Mouse (Mus musculus) adrenal gland, adult 18-20 months (tissue): ENCODE measurements around the gene Kcne2. TPM values are rescaled to one million over a fixed set of nuclear protein-coding genes. Genes with fewer than 3 reads are reported as not detected.

Experiments used
- DNase-seq, 2 experiments: peaks; one replicate each; pipeline ENCODE4 v3.0.0; 2021 to 2022; ENCODE audit warnings: low spot score in 2 of 2
- long read RNA-seq, 2 experiments: library from polyadenylated mRNA; stranded (forward); transcript quantifications; one replicate each; pipeline ENCODE4 v2.0.0; 2021
- total RNA-seq, 2 experiments: library from RNA; stranded (reverse); gene quantifications; 1 replicate in 1 of 2; 2 replicates in 1 of 2; pipeline ENCODE4 v1.2.3; 2021

Kcne2 gene
- not detected for total RNA-seq
- long read RNA-seq, experiment 1, result 0 reads
- long read RNA-seq, experiment 2, result 0 reads

DNA sequence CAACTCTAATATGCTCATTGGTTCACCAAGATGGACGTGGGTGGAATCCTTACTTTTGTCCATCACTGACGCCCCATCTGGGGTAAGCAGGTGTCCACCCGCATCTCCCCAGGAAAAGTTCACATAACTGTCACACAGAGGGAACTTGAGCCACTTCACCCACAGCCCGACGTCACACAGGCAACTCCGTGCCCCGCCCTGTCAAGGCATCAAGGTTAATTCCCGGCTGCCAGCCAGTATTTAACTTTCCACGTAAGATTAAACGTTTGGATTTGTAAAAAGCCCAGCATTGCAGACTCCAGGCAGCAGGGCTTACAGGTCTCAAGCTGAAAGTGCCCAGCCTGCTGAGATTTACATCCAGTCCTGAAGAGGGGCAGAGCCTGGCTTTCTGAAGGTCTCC, at the start of gene Kcne2:
Gene Kcne2 (plus strand): TSS at position 289 of the 400 bp plus-strand sequence.
- no peak for DNase-seq

- no peak for DNase-seq
Measured at GRCm38 (mm10) chr16:92245909-92246308, 46.3 kb upstream of the Kcne2 start.

GRCm38 (mm10) chr16:92246974-92247373, 45.2 kb upstream of the Kcne2 start:
- no peak for DNase-seq

DNA sequence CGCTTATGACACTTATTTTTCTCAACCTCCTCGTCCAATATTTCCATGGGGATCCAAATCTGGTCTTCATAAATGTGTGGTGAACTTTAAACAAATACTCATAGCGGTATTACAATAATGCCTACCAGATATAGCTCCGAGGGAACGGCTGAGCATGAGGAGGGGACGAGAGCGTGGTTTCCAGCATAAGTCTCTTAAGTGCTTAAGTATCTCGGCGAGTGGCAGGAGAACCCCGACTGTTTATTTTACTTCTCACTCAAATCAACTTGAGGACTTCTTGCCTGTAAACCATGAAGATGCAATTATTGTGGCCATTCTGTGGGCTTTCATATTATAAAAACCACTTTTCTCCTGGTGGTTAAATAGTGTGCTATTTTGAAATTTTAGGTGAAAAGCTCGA, 44.5 kb upstream of the Kcne2 start:
- DNase-seq, result no peak

GRCm38 (mm10) chr16:92249681-92250080, 42.5 kb upstream of the Kcne2 start:
- no peak for DNase-seq

DNA sequence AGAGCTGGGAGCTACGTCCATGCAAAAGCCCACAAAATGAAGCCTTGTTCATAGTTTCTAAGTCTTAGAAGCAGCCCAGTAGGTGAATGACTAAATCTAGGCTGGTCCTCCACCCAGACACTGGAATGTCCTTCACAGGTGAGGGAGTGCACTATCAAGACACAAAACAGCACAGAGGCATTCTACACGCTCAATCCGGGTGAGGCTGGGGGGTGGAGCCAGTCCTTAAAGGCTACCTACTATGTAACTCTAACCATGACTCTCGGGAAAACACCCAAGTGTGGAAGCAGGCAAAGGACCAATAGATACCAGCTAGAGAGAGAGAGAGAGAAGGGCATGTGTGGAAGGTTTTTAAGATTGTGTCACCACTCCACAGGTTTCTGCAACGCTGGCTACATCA, 41.7 kb upstream of the Kcne2 start:
- DNase-seq, result no peak

- DNase-seq, result no peak
Measured at GRCm38 (mm10) chr16:92254316-92254715, 37.9 kb upstream of the Kcne2 start.

DNA sequence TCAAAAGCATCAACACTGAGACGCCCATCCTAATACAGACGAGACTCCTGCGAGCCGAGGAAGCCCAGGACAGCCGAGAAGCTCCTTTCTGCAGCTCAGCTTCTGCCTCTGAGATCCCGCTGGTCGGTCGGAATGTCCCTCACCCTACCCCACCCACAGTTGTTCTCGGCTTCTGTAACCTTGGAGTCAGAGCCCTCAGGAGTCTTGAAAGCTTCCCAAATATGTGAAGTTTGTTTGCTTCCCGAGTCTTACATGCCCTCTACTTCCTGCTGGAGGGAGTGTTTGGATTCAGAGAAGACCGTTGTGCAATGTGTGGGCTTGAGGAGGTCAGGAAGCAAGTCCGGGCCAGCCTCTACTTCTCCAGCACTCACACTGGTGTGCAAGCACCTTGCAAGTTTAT, 24.3 kb upstream of the Kcne2 start:
- DNase-seq, result no peak

DNA sequence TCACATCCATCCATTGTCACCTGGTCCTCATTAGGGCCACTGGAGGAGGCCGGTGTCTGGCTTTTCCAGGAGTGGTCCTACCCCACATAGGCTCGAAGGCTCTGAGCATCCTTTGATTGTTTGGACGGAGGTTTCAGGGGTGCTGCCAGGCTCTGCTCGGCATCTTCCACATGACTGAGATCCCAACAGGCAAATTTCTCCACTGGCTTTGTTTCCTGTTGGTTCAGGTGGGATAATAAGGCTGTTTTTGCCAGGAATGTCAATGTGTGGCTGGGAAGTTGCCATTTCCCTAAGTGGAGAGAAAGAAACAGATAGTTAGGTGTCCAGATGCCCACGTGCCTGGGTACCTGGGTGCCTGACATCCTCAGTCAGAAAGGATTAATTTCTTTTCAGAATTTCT, 17.7 kb upstream of the Kcne2 start:
- no peak for DNase-seq

DNA sequence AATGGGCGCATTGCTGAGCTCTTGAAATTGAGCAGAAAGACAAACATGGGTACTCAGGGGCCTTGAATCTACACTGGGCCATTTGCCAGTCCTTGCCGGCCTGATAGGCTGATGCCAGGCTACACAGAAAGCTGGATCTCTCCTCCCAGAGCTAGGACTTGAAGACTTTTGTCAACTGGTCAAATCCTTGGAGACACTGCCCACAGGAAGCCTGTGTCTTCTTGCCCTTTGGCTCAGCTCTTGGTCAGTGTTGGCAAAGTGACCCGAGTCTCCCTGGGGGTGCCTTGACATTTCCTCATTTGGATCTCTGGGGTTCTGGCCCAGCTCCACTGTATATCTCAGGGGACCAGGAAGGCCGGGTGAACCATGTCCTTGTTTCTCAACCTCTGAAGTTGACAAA, 16.7 kb upstream of the Kcne2 start:
- peak; percentile 27 to 50 for DNase-seq

- DNase-seq, result no peak
Measured at GRCm38 (mm10) chr16:92282671-92283070, 9.5 kb upstream of the Kcne2 start.

- no peak for DNase-seq
Measured at GRCm38 (mm10) chr16:92285068-92285467, 7.1 kb upstream of the Kcne2 start.

DNA sequence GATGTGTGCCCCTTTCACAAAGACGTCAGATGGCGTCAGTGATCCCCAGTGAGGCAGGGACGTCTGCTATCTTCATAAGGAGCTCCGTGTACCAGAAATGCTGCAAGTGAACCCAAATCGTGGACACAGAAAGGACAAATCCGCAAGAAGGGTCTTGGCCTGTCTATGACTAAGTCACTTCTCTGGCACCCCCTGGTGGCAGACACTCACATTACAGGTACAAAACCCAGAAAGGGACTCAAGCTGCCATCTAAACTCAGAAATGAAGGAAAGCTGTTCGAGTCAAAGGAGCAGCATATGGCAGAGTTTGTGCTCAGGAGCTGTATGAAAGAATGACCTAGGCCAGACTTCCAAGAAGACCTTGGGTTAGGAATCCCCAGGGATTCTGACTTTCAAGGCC, 5.6 kb upstream of the Kcne2 start:
- peak; percentile 83 to 88 for DNase-seq

DNA sequence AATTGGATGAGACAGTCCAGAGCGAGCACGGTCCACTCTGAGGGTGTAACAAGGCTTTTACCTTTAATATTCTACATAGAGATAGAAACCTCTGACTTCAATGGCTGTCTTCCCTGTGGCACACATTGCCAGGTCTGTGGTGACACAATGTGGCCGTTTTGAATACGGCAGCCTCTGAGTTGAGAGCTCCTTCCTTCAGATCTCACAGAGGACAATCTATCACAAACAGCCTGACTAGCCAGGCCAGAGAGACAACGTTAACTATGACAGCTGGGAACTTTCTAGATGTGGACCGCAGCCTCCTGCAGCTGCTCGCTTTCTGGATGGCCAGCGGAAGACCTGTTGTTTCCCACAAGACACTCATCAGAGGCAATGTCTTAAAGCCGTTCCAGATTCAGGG, 3.4 kb upstream of the Kcne2 start:
- DNase-seq, result no peak

DNA sequence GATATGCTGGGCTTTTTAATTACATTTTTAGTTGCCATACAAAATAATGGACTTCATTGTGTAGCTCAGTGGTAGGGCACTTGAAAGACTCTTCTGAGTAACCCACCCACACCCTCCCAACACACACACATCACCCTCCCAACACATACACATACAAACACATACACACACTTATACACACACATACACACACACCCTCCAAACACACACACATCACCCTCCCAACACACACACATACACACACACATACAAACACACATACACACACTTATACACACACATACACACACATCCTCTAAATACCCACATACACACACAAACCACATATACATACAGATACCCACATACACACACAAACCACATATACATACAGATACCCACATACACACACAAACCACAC, 2.1 kb upstream of the Kcne2 start:
- DNase-seq, result no peak

GRCm38 (mm10) chr16:92294267-92294970, 2.2 kb downstream of the Kcne2 start:
- no peak for DNase-seq

GRCm38 (mm10) chr16:92295328-92295727, 3.1 kb downstream of the Kcne2 start:
- no peak for DNase-seq

DNA sequence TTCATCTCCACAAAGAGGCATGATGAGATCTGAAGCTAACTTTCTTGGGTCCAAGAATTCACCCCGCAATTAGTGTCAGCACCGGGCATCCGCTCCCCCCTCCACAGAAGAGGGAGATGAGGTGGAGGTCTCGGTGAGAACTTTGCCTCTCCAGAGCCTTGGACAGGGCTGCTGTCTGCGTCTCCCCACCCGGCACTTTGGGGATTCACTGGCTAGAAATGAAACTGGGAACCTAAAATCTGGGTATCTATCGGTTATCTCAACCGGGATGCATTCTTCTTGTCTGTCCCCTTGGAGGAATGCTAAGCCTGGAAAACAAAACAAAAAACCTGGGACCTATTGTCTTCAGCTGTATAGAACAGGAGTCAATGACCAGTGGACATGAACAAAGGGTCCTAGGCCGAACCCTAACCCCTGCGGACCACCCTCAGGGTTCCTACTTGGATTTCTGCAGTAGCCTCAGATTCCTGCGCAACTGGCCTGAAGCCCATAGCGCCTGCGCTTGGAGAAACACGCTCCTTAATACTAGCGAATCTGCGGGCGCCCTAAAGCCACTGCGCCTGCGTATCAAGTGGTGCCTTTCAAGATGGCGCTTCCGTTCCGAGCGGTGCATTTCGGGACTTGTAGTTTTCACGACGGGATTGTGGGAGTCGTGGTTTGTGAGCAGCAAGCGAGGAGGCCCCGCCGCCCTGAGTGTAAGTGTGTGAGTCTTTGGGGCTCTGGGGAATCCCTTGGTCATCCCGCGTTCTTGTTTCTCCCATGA, 8.6 kb downstream of the Kcne2 start, which contains the start of gene Smim11:
Gene Smim11 (plus strand): TSS at position 638 of the 763 bp plus-strand sequence.
- DNase-seq, result peak; percentile 83 to 88

GRCm38 (mm10) chr16:92301412-92301806, 9.2 kb downstream of the Kcne2 start:
- DNase-seq, result no peak

DNA sequence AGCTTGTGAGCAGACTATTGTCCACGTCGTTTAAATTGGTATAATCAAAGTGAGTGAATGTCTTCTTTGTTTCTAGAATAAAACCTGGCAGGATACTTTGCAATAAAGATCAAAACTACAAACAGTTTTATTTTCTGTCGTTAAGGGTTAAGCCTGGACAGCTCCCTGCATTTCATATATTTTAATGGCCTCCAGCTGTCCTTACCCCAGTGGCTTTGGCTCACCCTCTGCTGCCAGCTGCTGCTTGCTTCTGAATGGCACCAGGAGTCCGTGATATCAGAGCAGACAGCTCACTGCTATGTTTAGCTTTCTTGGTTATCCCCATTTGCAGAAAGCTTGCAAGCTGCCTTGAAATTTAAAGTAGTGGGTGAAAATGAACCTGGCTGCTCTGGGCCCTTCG, 9.8 kb downstream of the Kcne2 start:
- DNase-seq, result no peak

DNA sequence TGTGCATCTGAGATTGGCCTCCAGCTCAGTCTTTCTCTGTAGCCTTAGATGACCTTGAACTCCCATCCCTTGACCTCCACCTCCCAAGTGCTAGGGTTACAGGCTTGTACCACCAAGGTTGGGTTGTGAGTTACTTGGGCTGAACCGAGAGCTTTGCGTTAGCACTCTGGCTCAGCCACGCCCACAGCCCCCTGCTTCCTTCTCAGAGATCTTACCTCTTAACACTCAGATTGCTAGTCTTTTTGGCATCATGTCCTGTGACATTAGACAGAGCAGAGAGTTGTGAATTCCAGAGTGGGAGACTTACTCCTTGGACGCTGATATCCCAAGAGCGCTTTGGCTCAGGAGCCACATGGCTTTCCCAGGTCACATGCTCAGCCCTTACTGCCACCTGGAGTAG, 10.3 kb downstream of the Kcne2 start:
- DNase-seq, result no peak

GRCm38 (mm10) chr16:92305519-92305918, 13.3 kb downstream of the Kcne2 start:
- no peak for DNase-seq

DNA sequence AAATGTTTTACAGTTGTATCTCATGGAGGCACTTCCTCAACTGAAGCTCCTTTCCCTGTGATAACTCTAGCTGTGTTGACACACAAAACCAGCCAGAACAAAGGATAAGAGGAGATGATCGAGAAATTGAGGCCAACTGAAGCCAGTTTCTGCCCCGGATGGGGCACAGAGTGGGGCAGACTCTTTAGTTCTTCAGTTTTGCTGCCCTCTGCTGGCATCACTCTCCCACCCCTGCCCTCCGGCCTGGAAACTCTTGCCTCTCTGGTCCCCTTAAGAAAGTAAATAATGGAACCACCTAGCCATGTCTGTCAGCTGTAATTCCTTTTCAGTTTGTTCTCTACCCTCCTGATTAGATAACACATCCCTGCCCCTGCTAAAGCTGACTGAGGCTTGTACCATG, 15.8 kb downstream of the Kcne2 start:
- no peak for DNase-seq
